Mouse (Mus musculus): ENCODE measurements around the gene Smim6.

The Smim6 gene

DNA sequence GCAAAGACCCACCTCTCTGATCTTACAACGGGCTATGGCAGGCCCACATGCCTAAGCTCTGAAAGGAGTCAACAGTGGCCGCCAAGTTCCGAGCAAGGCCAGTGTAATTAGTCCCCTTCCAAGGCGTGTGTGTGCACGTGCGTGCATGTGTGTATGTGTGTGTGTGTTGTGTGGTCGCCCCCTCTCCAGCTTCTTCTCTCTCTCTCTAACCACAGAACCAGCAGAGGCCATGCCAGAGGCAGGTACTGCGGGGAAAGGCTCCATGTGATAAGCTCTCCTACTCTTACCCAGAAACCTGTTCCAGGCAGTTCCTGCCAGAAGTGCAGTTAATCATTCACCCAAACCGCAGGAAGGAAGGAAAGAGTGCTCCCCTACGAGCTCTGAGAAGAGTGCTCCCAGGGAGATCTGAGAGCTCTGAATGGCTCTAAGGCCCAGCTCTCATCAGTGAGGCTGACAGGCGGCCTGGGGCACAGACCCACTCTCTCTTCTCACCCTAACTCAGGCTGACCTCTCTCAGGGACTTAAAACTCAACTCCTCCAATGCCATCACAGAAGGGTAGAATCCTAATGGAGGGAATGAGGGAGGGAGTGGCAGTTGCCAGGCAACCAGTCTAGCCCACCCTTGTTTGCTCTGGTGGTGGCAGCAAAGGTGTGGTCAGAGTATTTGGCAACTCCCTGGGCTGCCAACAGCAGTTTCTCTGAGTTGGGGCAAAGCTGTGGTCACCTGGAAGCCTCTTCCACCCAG is at the start of gene Smim6:
Gene Smim6, plus strand, starts transcription at position 386 of the 745 bp plus-strand sequence.
- in situ Hi-C loops (cut with MboI; ENCODE audit: unreplicated experiment in 2 of 2) = loop anchor here in 1 of 2 experiments (10.0 kb wide), 1 partner anchor 543 kb away; no protein-coding TSS in a partner anchor

- in situ Hi-C loops (cut with MboI; ENCODE audit: unreplicated experiment in 2 of 2) = no loop called here
Observed at GRCm38 (mm10) chr11:115863895-115864294, 47.9 kb upstream of the Smim6 start.

GRCm38 (mm10) chr11:115869393-115869792 is 42.4 kb upstream of the Smim6 start:
- in situ Hi-C loops (cut with MboI; ENCODE audit: unreplicated experiment in 2 of 2) = no loop called here

DNA sequence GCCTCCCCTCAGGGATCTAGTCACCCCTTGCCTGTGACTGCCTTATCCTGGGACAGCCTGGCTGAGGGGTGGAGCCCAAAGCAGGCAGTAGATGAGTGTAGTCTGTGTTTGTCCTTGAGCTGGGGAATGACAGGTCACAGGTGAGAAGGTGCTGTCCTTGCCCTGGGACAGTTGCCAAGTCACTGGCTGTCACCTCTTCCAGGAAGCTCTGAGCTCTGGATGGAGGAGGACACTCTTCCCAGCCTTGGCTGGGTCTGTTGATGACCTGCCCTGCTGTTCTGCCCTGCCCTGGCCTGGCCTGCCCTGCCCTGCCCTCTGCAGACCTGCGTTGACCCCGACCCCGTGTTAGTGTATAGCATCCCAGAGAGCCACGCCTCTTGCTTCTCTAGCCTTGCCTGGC is 39.4 kb upstream of the Smim6 start:
- in situ Hi-C loops (cut with MboI; ENCODE audit: unreplicated experiment in 2 of 2) = loop anchor here in 1 of 2 experiments (5.0 kb wide), 1 partner anchor 145 kb away; no protein-coding TSS in a partner anchor

GRCm38 (mm10) chr11:115875935-115876334 is 35.9 kb upstream of the Smim6 start:
- in situ Hi-C loops (cut with MboI; ENCODE audit: unreplicated experiment in 2 of 2) = loop anchor here (5.0 to 25.0 kb wide), 2 partner anchors 154 to 936 kb away; no protein-coding TSS in a partner anchor

- in situ Hi-C loops (cut with MboI; ENCODE audit: unreplicated experiment in 2 of 2) = loop anchor here (5.0 to 25.0 kb wide), 2 partner anchors 154 to 936 kb away; no protein-coding TSS in a partner anchor
Observed at GRCm38 (mm10) chr11:115876438-115876837, 35.4 kb upstream of the Smim6 start.

DNA sequence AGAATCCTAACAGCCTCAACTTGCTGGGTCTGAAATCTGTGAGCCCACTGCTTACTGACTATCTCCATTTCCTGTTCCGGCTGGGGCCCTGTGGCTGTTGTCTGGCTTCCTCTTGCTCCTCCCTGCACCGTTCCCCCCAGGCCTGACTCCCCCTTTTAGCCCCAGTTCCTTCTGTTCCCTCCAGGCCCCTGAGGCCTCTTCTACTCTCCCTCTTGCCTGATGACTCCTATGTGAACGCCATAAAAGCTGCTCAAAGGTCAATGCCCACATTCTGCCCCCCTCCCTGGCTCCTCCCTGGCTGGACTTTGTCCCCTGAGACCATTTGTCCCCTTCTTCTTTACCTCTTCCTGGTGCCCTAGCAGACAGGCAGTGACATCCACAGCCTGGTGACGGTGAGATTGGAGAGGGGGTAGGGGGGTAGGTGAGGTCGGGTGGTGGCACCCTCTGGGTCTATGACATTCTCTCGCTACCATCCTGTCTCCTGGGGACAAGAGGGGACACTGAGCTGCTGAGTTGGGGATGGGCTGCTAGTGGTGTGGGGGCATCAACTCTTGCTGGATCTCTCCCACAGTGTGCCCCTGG is 34.6 kb upstream of the Smim6 start:
- in situ Hi-C loops (cut with MboI; ENCODE audit: unreplicated experiment in 2 of 2) = loop anchor here (5.0 to 25.0 kb wide), 2 partner anchors 155 to 935 kb away; no protein-coding TSS in a partner anchor

GRCm38 (mm10) chr11:115878071-115878470 is 33.7 kb upstream of the Smim6 start:
- in situ Hi-C loops (cut with MboI; ENCODE audit: unreplicated experiment in 2 of 2) = loop anchor here (5.0 to 25.0 kb wide), 2 partner anchors 156 to 934 kb away; no protein-coding TSS in a partner anchor

GRCm38 (mm10) chr11:115881002-115881401 is 30.8 kb upstream of the Smim6 start:
- in situ Hi-C loops (cut with MboI; ENCODE audit: unreplicated experiment in 2 of 2) = loop anchor here in 1 of 2 experiments (25.0 kb wide), 1 partner anchor 931 kb away; no protein-coding TSS in a partner anchor

DNA sequence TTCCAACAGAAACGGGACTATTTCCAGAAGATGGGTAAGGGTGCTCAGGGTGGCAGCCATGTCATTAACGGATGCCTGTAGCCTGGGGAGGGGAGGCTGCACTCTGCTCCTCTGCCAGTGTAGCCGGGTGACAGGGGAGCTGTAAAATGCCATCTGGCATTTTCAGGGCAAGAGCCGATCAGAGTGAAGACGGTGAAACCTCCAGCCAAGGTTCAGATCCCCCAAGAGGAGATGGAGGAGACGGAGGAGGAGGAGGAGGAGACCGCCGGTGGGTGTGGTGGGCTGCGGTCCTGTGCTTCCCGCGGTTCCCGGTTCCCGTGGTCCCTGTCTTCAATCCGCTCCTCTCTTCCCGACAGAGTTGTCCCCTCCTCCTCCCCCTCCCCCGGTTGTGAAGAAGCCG is 28.6 kb upstream of the Smim6 start:
- in situ Hi-C loops (cut with MboI; ENCODE audit: unreplicated experiment in 2 of 2) = loop anchor here in 1 of 2 experiments (25.0 kb wide), 1 partner anchor 929 kb away; no protein-coding TSS in a partner anchor

GRCm38 (mm10) chr11:115884361-115884760 is 27.5 kb upstream of the Smim6 start:
- in situ Hi-C loops (cut with MboI; ENCODE audit: unreplicated experiment in 2 of 2) = loop anchor here in 1 of 2 experiments (25.0 kb wide), 1 partner anchor 928 kb away; no protein-coding TSS in a partner anchor

DNA sequence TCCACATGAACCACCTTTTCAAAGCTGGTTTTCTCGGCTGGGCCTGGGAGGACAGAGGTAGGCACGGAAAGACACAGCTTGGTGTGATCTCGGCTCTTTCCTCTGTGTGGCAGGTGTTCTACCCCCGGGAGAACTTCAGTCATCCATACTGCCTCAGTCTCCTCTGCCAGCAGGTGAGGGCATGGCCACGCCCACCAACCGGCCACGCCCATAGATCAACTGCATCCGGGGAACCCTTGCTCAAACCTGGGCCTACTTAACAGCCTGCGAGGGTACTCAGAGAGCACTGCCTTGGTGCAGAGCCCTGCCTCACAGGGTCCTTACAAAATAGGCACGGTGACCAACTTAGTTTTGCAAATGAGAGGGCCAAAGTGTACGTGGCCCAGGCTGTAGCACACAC is 26.5 kb upstream of the Smim6 start:
- in situ Hi-C loops (cut with MboI; ENCODE audit: unreplicated experiment in 2 of 2) = loop anchor here in 1 of 2 experiments (25.0 kb wide), 1 partner anchor 927 kb away; no protein-coding TSS in a partner anchor

GRCm38 (mm10) chr11:115886446-115886845 is 25.4 kb upstream of the Smim6 start:
- in situ Hi-C loops (cut with MboI; ENCODE audit: unreplicated experiment in 2 of 2) = loop anchor here in 1 of 2 experiments (25.0 kb wide), 1 partner anchor 926 kb away; no protein-coding TSS in a partner anchor

GRCm38 (mm10) chr11:115888020-115888419 is 23.8 kb upstream of the Smim6 start:
- in situ Hi-C loops (cut with MboI; ENCODE audit: unreplicated experiment in 2 of 2) = loop anchor here in 1 of 2 experiments (25.0 kb wide), 1 partner anchor 924 kb away; no protein-coding TSS in a partner anchor

GRCm38 (mm10) chr11:115889159-115889558 is 22.7 kb upstream of the Smim6 start:
- in situ Hi-C loops (cut with MboI; ENCODE audit: unreplicated experiment in 2 of 2) = loop anchor here in 1 of 2 experiments (25.0 kb wide), 1 partner anchor 923 kb away; no protein-coding TSS in a partner anchor

- in situ Hi-C loops (cut with MboI; ENCODE audit: unreplicated experiment in 2 of 2) = loop anchor here in 1 of 2 experiments (25.0 kb wide), 1 partner anchor 920 kb away; no protein-coding TSS in a partner anchor
Observed at GRCm38 (mm10) chr11:115892213-115892612, 19.6 kb upstream of the Smim6 start.

- in situ Hi-C loops (cut with MboI; ENCODE audit: unreplicated experiment in 2 of 2) = loop anchor here in 1 of 2 experiments (25.0 kb wide), 1 partner anchor 919 kb away; no protein-coding TSS in a partner anchor
Observed at GRCm38 (mm10) chr11:115893071-115893470, 18.7 kb upstream of the Smim6 start.

DNA sequence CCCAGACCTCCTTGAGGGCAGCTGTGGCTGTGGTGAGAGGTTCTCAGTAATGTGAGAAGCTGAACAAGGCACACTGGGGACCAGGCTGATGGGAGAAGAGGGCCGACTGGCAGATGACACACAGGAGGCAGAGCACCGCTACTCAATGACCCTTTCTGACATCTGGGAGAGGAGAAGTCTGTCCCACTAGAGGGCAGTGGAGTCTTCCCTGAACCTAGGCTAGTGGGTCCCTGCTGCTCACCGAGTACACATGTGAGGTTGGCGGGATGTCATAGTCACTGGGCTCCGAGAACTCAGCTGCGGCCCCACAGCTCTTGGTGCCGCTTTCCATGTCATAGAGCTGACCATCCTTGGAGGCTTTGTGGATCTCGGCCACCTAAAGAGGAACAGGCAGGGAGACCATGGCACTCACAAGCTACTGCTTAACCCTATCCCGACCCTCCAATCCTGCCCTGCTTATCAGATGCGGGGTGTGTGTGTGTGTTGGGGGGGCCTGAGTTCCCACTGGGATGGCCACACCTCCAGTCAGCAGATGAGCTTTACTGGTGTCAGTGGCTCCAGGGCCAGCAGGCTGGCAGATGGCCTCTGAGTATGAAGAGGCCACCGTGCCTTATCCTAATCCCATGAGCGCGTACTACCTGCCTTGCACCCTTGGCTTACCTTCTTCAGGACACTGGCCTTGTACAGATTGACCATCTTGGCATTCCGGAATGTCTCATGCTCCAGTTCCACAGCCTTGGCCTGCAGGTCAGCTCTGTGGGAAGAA is 16.9 kb upstream of the Smim6 start:
- in situ Hi-C loops (cut with MboI; ENCODE audit: unreplicated experiment in 2 of 2) = loop anchor here in 1 of 2 experiments (25.0 kb wide), 1 partner anchor 917 kb away; no protein-coding TSS in a partner anchor

- in situ Hi-C loops (cut with MboI; ENCODE audit: unreplicated experiment in 2 of 2) = loop anchor here in 1 of 2 experiments (25.0 kb wide), 1 partner anchor 914 kb away; no protein-coding TSS in a partner anchor
Observed at GRCm38 (mm10) chr11:115898446-115898845, 13.4 kb upstream of the Smim6 start.

- in situ Hi-C loops (cut with MboI; ENCODE audit: unreplicated experiment in 2 of 2) = loop anchor here in 1 of 2 experiments (25.0 kb wide), 1 partner anchor 913 kb away; no protein-coding TSS in a partner anchor
Observed at GRCm38 (mm10) chr11:115898886-115899285, 12.9 kb upstream of the Smim6 start.
